Comparison of ENCODE assay signal across 33 mouse cellular contexts in genomic region chr1:73074525-73074924, GRCm38 (mm10). TPM values are rescaled to one million over a fixed set of nuclear protein-coding genes. Genes with fewer than 3 reads are reported as not detected.
A peak's percentile ranks its signal among the peaks of the same experiment; 100 is the strongest.
DNase-seq lines count a peak whose midpoint lies in the region; ATAC-seq lines count a peak whose summit lies in the region.
"Had no signal": no experiment of that assay in that cellular context is flagged by ENCODE, and none has a peak within 500 bp of the region (broad histone marks: within the 10 kb centered on the region; RNA-seq: fewer than 3 reads in every experiment).

No protein-coding gene starts in this region.

- ATAC-seq in cerebellum, adult (ENCODE audit: insufficient number of reproducible peaks, low FRiP score, low TSS enrichment): peak; percentile 54; the same call in 1 of the 2 replicates
- no peak for ATAC-seq in midbrain, embryonic 11.5 days (ENCODE audit: low FRiP score)
- ATAC-seq in midbrain, embryonic 16.5 days: no peak
- no peak for ATAC-seq in liver, embryonic 12.5 days
- no peak for ATAC-seq in intestine, embryonic 15.5 days
- ATAC-seq: activated CD4-positive, CD25-positive, alpha-beta regulatory T cell, adult 4 months; inflammation-experienced regulatory T-cells, adult 6 months had no signal

- WGBS in midbrain, embryonic 11.5 days: 84% methylated on average over 3 of the region's 3 CpGs
- WGBS in midbrain, embryonic 16.5 days: 84% methylated on average over 3 of the region's 3 CpGs
- 88% methylated on average over 3 of the region's 3 CpGs for WGBS in liver, embryonic 12.5 days (ENCODE audit: insufficient replicate concordance)
- WGBS in intestine, embryonic 15.5 days: 83% methylated on average over 3 of the region's 3 CpGs

- H3K27me3 ChIP-seq in midbrain, embryonic 11.5 days (ENCODE audit: control insufficient read depth, insufficient read depth, low read length): no peaks in the 10 kb centered on the region
- H3K27me3 ChIP-seq in midbrain, embryonic 16.5 days (ENCODE audit: control insufficient read depth, insufficient read depth, low read depth, low read length): no peaks in the 10 kb centered on the region
- H3K27me3 ChIP-seq in liver, embryonic 12.5 days (replicated peaks): 0 out of 2 replicates have a peak, but pooled peaks cover 12% of the 10 kb centered on the region
- H3K27me3 ChIP-seq in intestine, embryonic 15.5 days (replicated peaks): no peaks in the 10 kb centered on the region
- H3K27me3 ChIP-seq: embryonic facial prominence, embryonic 15.5 days; forebrain, embryonic 12.5 days; heart, embryonic 15.5 days; hindbrain, embryonic 13.5 days; kidney, embryonic 15.5 days; limb, embryonic 15.5 days; lung, embryonic 15.5 days; stomach, embryonic 15.5 days had no signal

- H3K27ac ChIP-seq in midbrain, embryonic 11.5 days (ENCODE audit: low read depth, low read length): no peak overlapping the region
- no peak overlapping the region for H3K27ac ChIP-seq in midbrain, embryonic 16.5 days (ENCODE audit: low read length)
- no peak overlapping the region for H3K27ac ChIP-seq in liver, embryonic 12.5 days
- no peak overlapping the region for H3K27ac ChIP-seq in intestine, embryonic 15.5 days
- H3K27ac ChIP-seq: embryonic facial prominence, embryonic 10.5 days; embryonic facial prominence, embryonic 15.5 days; forebrain, embryonic 12.5 days; heart, embryonic 15.5 days; hindbrain, embryonic 13.5 days; kidney, embryonic 15.5 days; left cerebral cortex, adult 2 months; limb, embryonic 15.5 days; lung, embryonic 15.5 days; midbrain, embryonic 10.5 days; stomach, embryonic 15.5 days had no signal

- H3K9me3 ChIP-seq in midbrain, embryonic 11.5 days (ENCODE audit: control insufficient read depth, low read length): no peaks in the 10 kb centered on the region
- H3K9me3 ChIP-seq in midbrain, embryonic 16.5 days (replicated peaks; ENCODE audit: control insufficient read depth, low read length, poor library complexity, severe bottlenecking): no peaks in the 10 kb centered on the region
- H3K9me3 ChIP-seq in liver, embryonic 12.5 days (replicated peaks): no peaks in the 10 kb centered on the region
- no peaks in the 10 kb centered on the region for H3K9me3 ChIP-seq in intestine, embryonic 15.5 days
- H3K9me3 ChIP-seq: embryonic facial prominence, embryonic 10.5 days; embryonic facial prominence, embryonic 15.5 days; forebrain, embryonic 12.5 days; heart, embryonic 15.5 days; hindbrain, embryonic 13.5 days; kidney, embryonic 15.5 days; limb, embryonic 15.5 days; lung, embryonic 15.5 days; midbrain, embryonic 10.5 days; stomach, embryonic 15.5 days had no signal

- H3K4me2 ChIP-seq in midbrain, embryonic 11.5 days: no peak overlapping the region
- no peak overlapping the region for H3K4me2 ChIP-seq in midbrain, embryonic 16.5 days (ENCODE audit: low read length)
- no peak overlapping the region for H3K4me2 ChIP-seq in liver, embryonic 12.5 days
- H3K4me2 ChIP-seq in intestine, embryonic 15.5 days (replicated peaks): no peak overlapping the region
- H3K4me2 ChIP-seq: embryonic facial prominence, embryonic 15.5 days; forebrain, embryonic 12.5 days; heart, embryonic 15.5 days; hindbrain, embryonic 13.5 days; kidney, embryonic 15.5 days; limb, embryonic 15.5 days; lung, embryonic 15.5 days; stomach, embryonic 15.5 days had no signal

- no peak for DNase-seq in cerebellum, postnatal 4 days (ENCODE audit: low spot score in 2 of 2)
- DNase-seq in midbrain, embryonic 11.5 days (ENCODE audit: low spot score, missing footprints): peak; percentile 44
- DNase-seq in cerebellum, adult 9-10 months: peak; percentile 90
- peak; percentile 42 to 57 for DNase-seq in cerebellum, postnatal 36 days
- DNase-seq: adrenal gland, adult 8-10 months; gastrocnemius, postnatal 10 days; heart, postnatal 4 days; kidney, adult 18-20 months; kidney, postnatal 25 days; right cerebral cortex, postnatal 14 days; thymus, postnatal 14 days had no signal

- H3K4me3 ChIP-seq in midbrain, embryonic 11.5 days (ENCODE audit: low read depth, low read length): no peak overlapping the region
- H3K4me3 ChIP-seq in midbrain, embryonic 16.5 days (ENCODE audit: low read depth, low read length): no peak overlapping the region
- no peak overlapping the region for H3K4me3 ChIP-seq in liver, embryonic 12.5 days
- H3K4me3 ChIP-seq in intestine, embryonic 15.5 days (replicated peaks): no peak overlapping the region
- H3K4me3 ChIP-seq: embryonic facial prominence, embryonic 10.5 days; embryonic facial prominence, embryonic 15.5 days; forebrain, embryonic 12.5 days; heart, embryonic 15.5 days; hindbrain, embryonic 13.5 days; kidney, embryonic 15.5 days; left cerebral cortex, adult 2 months; limb, embryonic 15.5 days; lung, embryonic 15.5 days; midbrain, embryonic 10.5 days; stomach, embryonic 15.5 days had no signal

- no peaks in the 10 kb centered on the region for H3K36me3 ChIP-seq in midbrain, embryonic 11.5 days (ENCODE audit: control insufficient read depth, insufficient read depth, low read length)
- no peaks in the 10 kb centered on the region for H3K36me3 ChIP-seq in midbrain, embryonic 16.5 days (ENCODE audit: control insufficient read depth, insufficient read depth, low read length)
- H3K36me3 ChIP-seq in liver, embryonic 12.5 days: no peaks in the 10 kb centered on the region
- no peaks in the 10 kb centered on the region for H3K36me3 ChIP-seq in intestine, embryonic 15.5 days
- H3K36me3 ChIP-seq: embryonic facial prominence, embryonic 10.5 days; embryonic facial prominence, embryonic 15.5 days; forebrain, embryonic 12.5 days; heart, embryonic 15.5 days; hindbrain, embryonic 13.5 days; kidney, embryonic 15.5 days; limb, embryonic 15.5 days; lung, embryonic 15.5 days; midbrain, embryonic 10.5 days; stomach, embryonic 15.5 days had no signal

- no peaks in the 10 kb centered on the region for H3K4me1 ChIP-seq in midbrain, embryonic 11.5 days (ENCODE audit: control insufficient read depth, insufficient read depth, low read length)
- no peaks in the 10 kb centered on the region for H3K4me1 ChIP-seq in midbrain, embryonic 16.5 days (ENCODE audit: control insufficient read depth, insufficient read depth, low read length)
- H3K4me1 ChIP-seq in liver, embryonic 12.5 days: peaks cover 44% of the 10 kb centered on the region
- no peaks in the 10 kb centered on the region for H3K4me1 ChIP-seq in intestine, embryonic 15.5 days (replicated peaks)
- H3K4me1 ChIP-seq: embryonic facial prominence, embryonic 15.5 days; forebrain, embryonic 12.5 days; heart, embryonic 15.5 days; hindbrain, embryonic 13.5 days; kidney, embryonic 15.5 days; midbrain, embryonic 10.5 days; stomach, embryonic 15.5 days had no signal

- H3K9ac ChIP-seq in midbrain, embryonic 11.5 days (ENCODE audit: low read length): no peak overlapping the region
- no peak overlapping the region for H3K9ac ChIP-seq in midbrain, embryonic 16.5 days (ENCODE audit: low read depth, low read length)
- no peak overlapping the region for H3K9ac ChIP-seq in liver, embryonic 12.5 days
- H3K9ac ChIP-seq in intestine, embryonic 15.5 days: no peak overlapping the region
- H3K9ac ChIP-seq: embryonic facial prominence, embryonic 15.5 days; forebrain, embryonic 12.5 days; heart, embryonic 15.5 days; hindbrain, embryonic 13.5 days; kidney, embryonic 15.5 days; limb, embryonic 15.5 days; lung, embryonic 15.5 days; stomach, embryonic 15.5 days had no signal

RNA-seq across cellular contexts. Expression of gene Tnp1, which starts 58.8 kb away (rescaled TPM):
- polyA plus RNA-seq in midbrain, embryonic 11.5 days (2014; fragmentation: Nextera tagmentation; extraction: Ambion mirVana): not detected in 2 replicates
- polyA plus RNA-seq in midbrain, embryonic 16.5 days (2015; fragmentation: Nextera tagmentation; extraction: Ambion mirVana): not detected in 2 replicates
- not detected in 2 replicates for polyA plus RNA-seq in liver, embryonic 12.5 days (2016; fragmentation: Nextera tagmentation; extraction: Ambion mirVana)
- not detected in 2 replicates for polyA plus RNA-seq in intestine, embryonic 15.5 days (2015; fragmentation: Nextera tagmentation; extraction: Ambion mirVana)
- polyA plus RNA-seq: activated CD4-positive, CD25-positive, alpha-beta regulatory T cell, adult 4 months; C2C12; cortical plate, adult 2 months; embryonic facial prominence, embryonic 10.5 days; embryonic facial prominence, embryonic 15.5 days; forebrain, embryonic 12.5 days; heart, embryonic 15.5 days; hindbrain, embryonic 13.5 days; inflammation-experienced regulatory T-cells, adult 6 months; kidney, embryonic 15.5 days; limb, embryonic 15.5 days; liver, embryonic 16.5 days; lung, embryonic 15.5 days; midbrain, embryonic 10.5 days; neural tube, embryonic 14.5 days; small intestine, adult 2 months; stomach, embryonic 15.5 days had no signal

Comparison
In these comparisons a context has a peak if more than half of its experiments do, and no peak if none do; other contexts are left out.
1. DNase-seq: peak in midbrain, embryonic 11.5 days (single experiment), cerebellum, adult 9-10 months (single experiment) and cerebellum, postnatal 36 days (2 of 2); none in cerebellum, postnatal 4 days (0 of 2).